Mouse (Mus musculus) liver, postnatal 0 days (tissue): ENCODE measurements around the gene Rrp8.

ENCODE experiments used
- CTCF ChIP-seq: sonication (generic); IDR thresholded peaks from 2 replicates; pipeline ENCODE4 v1.5.1; 2016; ENCODE audit warnings: antibody characterized with exemption, low read depth
- EP300 ChIP-seq: IDR thresholded peaks from 2 replicates; pipeline ENCODE4 v1.6.1; 2016; ENCODE audit warnings: antibody characterized with exemption, low read depth, mild to moderate bottlenecking

DNA sequence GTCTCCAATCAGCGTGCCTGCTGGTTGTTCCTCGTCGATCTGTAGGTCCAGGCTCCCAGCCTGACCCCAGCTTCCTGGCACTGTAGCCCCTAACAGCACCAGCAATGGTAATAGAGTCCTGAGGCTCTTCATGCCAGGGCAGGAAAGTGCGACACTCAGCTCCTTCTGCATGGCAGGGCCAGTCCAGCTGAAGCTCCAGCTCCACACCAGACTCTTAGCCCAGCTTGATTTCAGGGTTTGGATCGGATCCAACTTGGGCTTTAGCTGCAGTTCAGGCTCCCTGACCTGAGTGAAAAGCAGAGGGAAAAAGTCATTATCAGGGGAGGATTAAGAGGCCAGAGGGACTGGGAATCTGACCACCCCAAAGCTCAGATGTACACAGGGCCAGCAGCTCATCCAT, 35.9 kb upstream of the Rrp8 start:
- TF ChIP-seq CTCF (no peak), EP300 (no peak)
